Mouse (Mus musculus) C2C12 (cell line): Measurements from ENCODE around the gene Pak2.

Experiments
- CEBPB ChIP-seq: IDR thresholded peaks from one replicate; pipeline ENCODE4 v1.6.1; 2011; ENCODE audit warnings: low read depth, mild to moderate bottlenecking, control low read depth, moderate library complexity
- CTCF ChIP-seq: IDR thresholded peaks from one replicate; pipeline ENCODE4 v1.5.1; 2011; ENCODE audit not compliant: control insufficient read depth, insufficient read depth, insufficient read length
- FOSL1 ChIP-seq: IDR thresholded peaks from one replicate; pipeline ENCODE4 v1.8.0; 2011; ENCODE audit warnings: mild to moderate bottlenecking, low read length; ENCODE audit not compliant: poor library complexity, insufficient read depth, severe bottlenecking
- MYOG ChIP-seq: IDR thresholded peaks from one replicate; pipeline ENCODE4 v1.6.1; 2011; ENCODE audit not compliant: control insufficient read depth, insufficient read length; ENCODE audit errors: extremely low read depth
- USF1 ChIP-seq: IDR thresholded peaks from one replicate; pipeline ENCODE4 v1.6.1; 2011; ENCODE audit warnings: low read depth, mild to moderate bottlenecking, control low read depth, moderate library complexity

DNA sequence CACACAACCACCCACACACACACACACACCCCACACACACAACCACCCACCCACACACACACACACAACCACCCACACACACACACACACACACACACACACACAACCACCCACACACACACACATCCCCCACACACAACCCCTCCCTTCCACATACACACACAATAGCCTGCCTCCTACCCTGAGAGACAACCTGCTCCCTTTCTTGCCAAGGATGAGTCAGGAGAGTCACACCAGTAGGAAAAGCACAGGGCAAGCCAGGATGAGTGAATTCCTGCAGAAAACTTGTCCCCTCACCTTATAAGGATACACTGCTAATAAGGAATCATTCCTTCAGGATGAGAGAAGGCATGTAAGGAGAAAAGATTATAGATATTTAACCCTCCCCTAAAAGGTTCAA is 85.2 kb downstream of the Pak2 start:
- TF ChIP-seq CTCF, result no peak
- TF ChIP-seq FOSL1, result no peak
- no peak for TF ChIP-seq MYOG
- TF ChIP-seq USF1, result no peak
- no peak for TF ChIP-seq CEBPB
